Mouse (Mus musculus) G1E (cell line): ENCODE results near the gene Fbxo6. TPM values are rescaled to one million over a fixed set of nuclear protein-coding genes. Genes with fewer than 3 reads are reported as not detected.
A peak's percentile ranks its signal among the peaks of the same experiment; 100 is the strongest.
"Not testable (repeated sequence)": the region's sequence is repeated elsewhere in the genome, so short reads cannot be mapped to it uniquely, and the experiment has no call there.

Source experiments
- ATAC-seq: 2 replicates; pipeline ENCODE4 v1.8.0; 2016; ENCODE audit warnings: mild to moderate bottlenecking; ENCODE audit not compliant: insufficient number of reproducible peaks, poor library complexity, low FRiP score, severe bottlenecking; ENCODE audit errors: extremely low read depth
- DNase-seq: peaks from one replicate; pipeline ENCODE4 v3.0.0; 2012; ENCODE audit warnings: low spot score
- H3K27me3 ChIP-seq: 2 replicates; pipeline ENCODE4 v1.6.1; 2012; ENCODE audit warnings: mild to moderate bottlenecking, low read length, inconsistent platforms; ENCODE audit not compliant: insufficient read depth
- H3K36me3 ChIP-seq: replicated peaks from 2 replicates; pipeline ENCODE3; 2012; ENCODE audit warnings: mild to moderate bottlenecking, inconsistent platforms
- H3K4me1 ChIP-seq: 2 replicates; pipeline ENCODE4 v1.6.1; 2012; ENCODE audit warnings: low read depth, low read length, inconsistent platforms, mixed read lengths; ENCODE audit not compliant: insufficient read depth
- H3K4me3 ChIP-seq: 2 replicates; pipeline ENCODE4 v1.5.1; 2012; ENCODE audit warnings: low read depth, mild to moderate bottlenecking, inconsistent platforms, low read length, moderate library complexity, mixed read lengths
- H3K9me3 ChIP-seq: replicated peaks from 2 replicates; pipeline ENCODE4 v1.6.1; 2012; ENCODE audit warnings: inconsistent platforms
- CTCF ChIP-seq: IDR thresholded peaks from 2 replicates; pipeline ENCODE4 v1.5.1; 2012; ENCODE audit warnings: low read depth, low read length, inconsistent platforms, mixed read lengths
- GATA1 ChIP-seq: IDR thresholded peaks from 2 replicates; pipeline ENCODE4 v1.6.1; 2012; ENCODE audit warnings: borderline replicate concordance, low read length, inconsistent platforms, mixed read lengths
- GATA2 ChIP-seq: IDR thresholded peaks from 2 replicates; pipeline ENCODE4 v1.6.1; 2012; ENCODE audit warnings: low read depth, low read length, inconsistent platforms, borderline replicate concordance
- POLR2AphosphoS5 ChIP-seq: IDR thresholded peaks from 2 replicates; pipeline ENCODE4 v1.6.1; 2012; ENCODE audit warnings: low read depth, low read length, inconsistent platforms; ENCODE audit not compliant: insufficient replicate concordance
- TAL1 ChIP-seq: conservative IDR thresholded peaks from 2 replicates; pipeline ENCODE4 v1.6.1; 2012; ENCODE audit warnings: low read depth, low read length, inconsistent platforms, mixed read lengths
- polyA plus RNA-seq: library from polyadenylated mRNA; stranded (reverse); fragments of >175 nt; gene quantifications from 2 replicates; pipeline ENCODE4 v1.2.3, GENCODE M21; 2012
- total RNA-seq, 2 experiments: library from RNA; stranded (forward) in 1 of 2; stranded (reverse) in 1 of 2; fragments of 200-1000 nt in 1 of 2; fragments of >200 nt in 1 of 2; fragmentation: Nextera tagmentation in 1 of 2; gene quantifications; 2 replicates each; pipeline ENCODE4 v1.2.3; 2014 to 2017

The Fbxo6 gene
- total and polyA plus RNA-seq, 3 experiments = 34.1 to 108 (median 57.1) TPM

GRCm38 (mm10) chr4:148121362-148121761, 30.6 kb downstream of the Fbxo6 start:
- no peak for ATAC-seq
- Histone ChIP-seq H3K36me3 (no peaks in the 10 kb centered on the region), H3K9me3 (peaks cover 6% of the 10 kb centered on the region), H3K4me3 (no peak overlapping the region), H3K4me1 (no peaks in the 10 kb centered on the region), H3K27me3 (peaks cover 9% of the 10 kb centered on the region; the same call in 1 of the 2 replicates)
- TF ChIP-seq TAL1 (no peak), GATA1 (no peak), POLR2AphosphoS5 (no peak), CTCF (no peak), GATA2 (no peak)
- DNase-seq = no peak

- no peak for DNase-seq
- H3K4me1 ChIP-seq = peaks cover 3% of the 10 kb centered on the region
- H3K36me3 ChIP-seq = no peaks in the 10 kb centered on the region
- no peak for TF ChIP-seq GATA1
- TF ChIP-seq GATA2 = no peak
- no peak for TF ChIP-seq CTCF
- no peak for TF ChIP-seq POLR2AphosphoS5
- peaks cover 9% of the 10 kb centered on the region; the same call in 1 of the 2 replicates for H3K27me3 ChIP-seq
- peaks cover 6% of the 10 kb centered on the region for H3K9me3 ChIP-seq
- no peak overlapping the region for H3K4me3 ChIP-seq
- no peak for ATAC-seq
Measured at GRCm38 (mm10) chr4:148120555-148120954, 31.4 kb downstream of the Fbxo6 start.

GRCm38 (mm10) chr4:148119578-148119977, 32.4 kb downstream of the Fbxo6 start:
- peaks cover 11% of the 10 kb centered on the region for H3K4me1 ChIP-seq
- H3K4me3 ChIP-seq, ATAC-seq, DNase-seq, H3K9me3 ChIP-seq, H3K27me3 ChIP-seq, H3K36me3 ChIP-seq: not testable (repeated sequence)

- H3K4me1 ChIP-seq = peaks cover 11% of the 10 kb centered on the region
- no peak for ATAC-seq
- no peak overlapping the region for H3K4me3 ChIP-seq
- no peak for TF ChIP-seq POLR2AphosphoS5
- no peak for TF ChIP-seq GATA2
- no peak for TF ChIP-seq TAL1
- TF ChIP-seq CTCF = peak; percentile 54
- no peak for TF ChIP-seq GATA1
- peaks cover 6% of the 10 kb centered on the region for H3K9me3 ChIP-seq
- no peak for DNase-seq
- no peaks in the 10 kb centered on the region for H3K36me3 ChIP-seq
- H3K27me3 ChIP-seq = peaks cover 20% of the 10 kb centered on the region
Measured at GRCm38 (mm10) chr4:148117392-148117791, 34.5 kb downstream of the Fbxo6 start.

- Histone ChIP-seq H3K36me3 (no peaks in the 10 kb centered on the region), H3K4me3 (no peak overlapping the region), H3K9me3 (peaks cover 6% of the 10 kb centered on the region), H3K27me3 (peaks cover 23% of the 10 kb centered on the region), H3K4me1 (peaks cover 11% of the 10 kb centered on the region)
- no peak for TF ChIP-seq GATA2
- TF ChIP-seq TAL1 = no peak
- TF ChIP-seq GATA1 = no peak
- no peak for TF ChIP-seq CTCF
- TF ChIP-seq POLR2AphosphoS5 = no peak
- ATAC-seq (no peak), DNase-seq (no peak)
Measured at GRCm38 (mm10) chr4:148116657-148117056, 35.3 kb downstream of the Fbxo6 start.

- peaks cover 6% of the 10 kb centered on the region for H3K9me3 ChIP-seq
- DNase-seq (peak; percentile 33), ATAC-seq (no peak)
- H3K27me3 ChIP-seq = peaks cover 23% of the 10 kb centered on the region
- no peak overlapping the region for H3K4me3 ChIP-seq
- H3K36me3 ChIP-seq = no peaks in the 10 kb centered on the region
- H3K4me1 ChIP-seq = peaks cover 11% of the 10 kb centered on the region
- TF ChIP-seq GATA1 (no peak), GATA2 (no peak), CTCF (no peak), POLR2AphosphoS5 (no peak), TAL1 (no peak)
Measured at GRCm38 (mm10) chr4:148115467-148115866, 36.5 kb downstream of the Fbxo6 start.

- Histone ChIP-seq H3K4me1 (peaks cover 11% of the 10 kb centered on the region), H3K4me3 (no peak overlapping the region), H3K9me3 (peaks cover 6% of the 10 kb centered on the region), H3K36me3 (no peaks in the 10 kb centered on the region), H3K27me3 (peaks cover 26% of the 10 kb centered on the region)
- DNase-seq (peak; percentile 62), ATAC-seq (peak; percentile 75)
- TF ChIP-seq CTCF (peak; percentile 87), POLR2AphosphoS5 (no peak)
Measured at GRCm38 (mm10) chr4:148114758-148115391, 37.1 kb downstream of the Fbxo6 start.
